Mouse (Mus musculus) MEL (cell line): ENCODE results near the gene Ccnb2. TPM values are rescaled to one million over a fixed set of nuclear protein-coding genes. Genes with fewer than 3 reads are reported as not detected.
"Not testable (repeated sequence)": the region's sequence is repeated elsewhere in the genome, so short reads cannot be mapped to it uniquely, and the experiment has no call there.

Experiments used
- DNase-seq: peaks from one replicate; pipeline ENCODE4 v3.0.0; 2011; ENCODE audit warnings: low read depth, low spot score
- H3K27ac ChIP-seq: 2 replicates; pipeline ENCODE4 v1.5.1; 2012; ENCODE audit warnings: low read depth, mild to moderate bottlenecking, control low read depth, low read length, moderate library complexity; ENCODE audit not compliant: control insufficient read depth
- H3K27me3 ChIP-seq, 2 experiments: fragments of 150-350 bp in 1 of 2; sonication (generic) in 1 of 2; 2 replicates each; pipeline ENCODE4 v1.6.1; 2012; ENCODE audit warnings: low read length in 2 of 2, mild to moderate bottlenecking in 2 of 2, improper control_type of control experiment in 1 of 2, moderate library complexity in 1 of 2; ENCODE audit not compliant: insufficient read depth in 2 of 2, control insufficient read depth in 1 of 2
- H3K36me3 ChIP-seq, 2 experiments: 2 replicates each; pipeline ENCODE4 v1.6.1; 2012 to 2014; ENCODE audit warnings: low read length in 2 of 2, improper control_type of control experiment in 1 of 2, inconsistent platforms in 1 of 2, mild to moderate bottlenecking in 1 of 2; ENCODE audit not compliant: insufficient read depth in 2 of 2, control insufficient read depth in 1 of 2
- H3K4me1 ChIP-seq, 2 experiments: fragments of 150-350 bp in 1 of 2; sonication (generic) in 1 of 2; 2 replicates each; pipeline ENCODE4 v1.6.1; 2012; ENCODE audit warnings: low read length in 2 of 2, improper control_type of control experiment in 1 of 2, mild to moderate bottlenecking in 1 of 2; ENCODE audit not compliant: insufficient read depth in 2 of 2, control insufficient read depth in 1 of 2
- H3K4me3 ChIP-seq, 2 experiments: fragments of 150-350 bp in 1 of 2; sonication (generic) in 1 of 2; 2 replicates each; pipeline ENCODE4 v1.5.1; 2012; ENCODE audit warnings: low read depth in 2 of 2, low read length in 2 of 2, mild to moderate bottlenecking in 2 of 2, moderate library complexity in 2 of 2, control low read depth in 1 of 2, improper control_type of control experiment in 1 of 2; ENCODE audit not compliant: control insufficient read depth in 1 of 2, insufficient read depth in 1 of 2
- H3K79me2 ChIP-seq: 2 replicates; pipeline ENCODE4 v1.6.1; 2012; ENCODE audit warnings: mild to moderate bottlenecking, low read length, moderate library complexity; ENCODE audit not compliant: control insufficient read depth, poor library complexity, insufficient read depth
- H3K9ac ChIP-seq: 2 replicates; pipeline ENCODE4 v1.6.1; 2012; ENCODE audit warnings: low read depth, mild to moderate bottlenecking, control low read depth, low read length, moderate library complexity; ENCODE audit not compliant: control insufficient read depth, poor library complexity, severe bottlenecking
- H3K9me3 ChIP-seq: fragments of 150-350 bp; sonication (generic); replicated peaks from 2 replicates; pipeline ENCODE4 v1.6.1; 2012; ENCODE audit warnings: mild to moderate bottlenecking, low read length, improper control_type of control experiment, moderate library complexity; ENCODE audit not compliant: insufficient read depth
- CHD2 ChIP-seq: IDR thresholded peaks from 2 replicates; pipeline ENCODE4 v1.6.1; 2011; ENCODE audit warnings: low read length, improper control_type of control experiment
- CTCF ChIP-seq, 3 experiments: IDR thresholded peaks in 2 of 3; conservative IDR thresholded peaks in 1 of 3; 2 replicates each; pipeline ENCODE4 v1.5.1; 2011 to 2012; ENCODE audit warnings: low read length in 3 of 3, low read depth in 2 of 3, mild to moderate bottlenecking in 2 of 3, improper control_type of control experiment in 1 of 3, inconsistent platforms in 1 of 3, mixed read lengths in 1 of 3, moderate library complexity in 1 of 3; ENCODE audit not compliant: control insufficient read depth in 1 of 3, insufficient read depth in 1 of 3, poor library complexity in 1 of 3, severe bottlenecking in 1 of 3
- E2F4 ChIP-seq: IDR thresholded peaks from 2 replicates; pipeline ENCODE4 v1.6.1; 2011; ENCODE audit warnings: low read depth, low read length, improper control_type of control experiment, borderline replicate concordance
- ELF1 ChIP-seq: IDR thresholded peaks from 2 replicates; pipeline ENCODE4 v1.6.1; 2014; ENCODE audit warnings: low read depth, mild to moderate bottlenecking, inconsistent platforms, low read length, improper control_type of control experiment, moderate library complexity
- EP300 ChIP-seq, 2 experiments: IDR thresholded peaks; 2 replicates each; pipeline ENCODE4 v1.6.1; 2011; ENCODE audit warnings: improper control_type of control experiment in 2 of 2, low read length in 2 of 2, low read depth in 1 of 2, mild to moderate bottlenecking in 1 of 2
- GABPA ChIP-seq: IDR thresholded peaks from 2 replicates; pipeline ENCODE4 v1.6.1; 2012; ENCODE audit warnings: low read depth, mild to moderate bottlenecking, inconsistent platforms, low read length, improper control_type of control experiment, moderate library complexity
- HCFC1 ChIP-seq: IDR thresholded peaks from 2 replicates; pipeline ENCODE4 v1.6.1; 2012; ENCODE audit warnings: low read depth, mild to moderate bottlenecking, inconsistent platforms, low read length, improper control_type of control experiment, moderate library complexity
- JUND ChIP-seq: IDR thresholded peaks from 2 replicates; pipeline ENCODE4 v1.6.1; 2011; ENCODE audit warnings: low read depth, mild to moderate bottlenecking, improper control_type of control experiment, low read length
- KAT2A ChIP-seq: conservative IDR thresholded peaks from 2 replicates; pipeline ENCODE4 v1.6.1; 2012; ENCODE audit warnings: low read depth, low read length, improper control_type of control experiment, inconsistent platforms
- MAZ ChIP-seq: IDR thresholded peaks from 2 replicates; pipeline ENCODE4 v1.6.1; 2012; ENCODE audit warnings: low read depth, mild to moderate bottlenecking, inconsistent platforms, low read length, improper control_type of control experiment
- MEF2A ChIP-seq: IDR thresholded peaks from 2 replicates; pipeline ENCODE4 v1.6.1; 2014; ENCODE audit warnings: low read depth, mild to moderate bottlenecking, inconsistent platforms, low read length, improper control_type of control experiment; ENCODE audit not compliant: poor library complexity, insufficient replicate concordance, severe bottlenecking; ENCODE audit errors: extremely low read depth
- MXI1 ChIP-seq: IDR thresholded peaks from 2 replicates; pipeline ENCODE4 v1.6.1; 2011; ENCODE audit warnings: mild to moderate bottlenecking, low read depth, low read length, improper control_type of control experiment
- NELFE ChIP-seq: IDR thresholded peaks from 2 replicates; pipeline ENCODE4 v1.6.1; 2011; ENCODE audit warnings: low read depth, low read length, improper control_type of control experiment
- NRF1 ChIP-seq: IDR thresholded peaks from 2 replicates; pipeline ENCODE4 v1.6.1; 2014; ENCODE audit warnings: low read depth, mild to moderate bottlenecking, inconsistent platforms, low read length, improper control_type of control experiment, moderate library complexity; ENCODE audit not compliant: poor library complexity, insufficient read depth, severe bottlenecking
- POLR2A ChIP-seq, 2 experiments: IDR thresholded peaks; 2 replicates each; pipeline ENCODE4 v1.6.1; 2011 to 2012; ENCODE audit warnings: low read length in 2 of 2, mild to moderate bottlenecking in 2 of 2, control low read depth in 1 of 2, improper control_type of control experiment in 1 of 2, low read depth in 1 of 2, moderate library complexity in 1 of 2; ENCODE audit not compliant: control insufficient read depth in 1 of 2, insufficient read depth in 1 of 2, poor library complexity in 1 of 2
- POLR2AphosphoS2 ChIP-seq: IDR thresholded peaks from 2 replicates; pipeline ENCODE4 v1.6.1; 2011; ENCODE audit warnings: low read length, improper control_type of control experiment
- POLR2AphosphoS5 ChIP-seq: IDR thresholded peaks from 2 replicates; pipeline ENCODE4 v1.6.1; 2012; ENCODE audit warnings: low read depth, borderline replicate concordance, mild to moderate bottlenecking, inconsistent platforms, low read length, moderate library complexity, mixed read lengths
- SIN3A ChIP-seq: IDR thresholded peaks from 2 replicates; pipeline ENCODE4 v1.6.1; 2012; ENCODE audit warnings: low read length, improper control_type of control experiment, inconsistent platforms
- SMC3 ChIP-seq: IDR thresholded peaks from 2 replicates; pipeline ENCODE4 v1.6.1; 2011; ENCODE audit warnings: low read depth, low read length, improper control_type of control experiment
- TCF12 ChIP-seq: IDR thresholded peaks from 2 replicates; pipeline ENCODE4 v1.6.1; 2014; ENCODE audit warnings: low read depth, mild to moderate bottlenecking, inconsistent platforms, low read length, improper control_type of control experiment, moderate library complexity
- UBTF ChIP-seq: IDR thresholded peaks from 2 replicates; pipeline ENCODE4 v1.6.1; 2012; ENCODE audit warnings: low read depth, mild to moderate bottlenecking, inconsistent platforms, low read length, improper control_type of control experiment, moderate library complexity, borderline replicate concordance; ENCODE audit not compliant: insufficient read depth
- ZKSCAN1 ChIP-seq: IDR thresholded peaks from 2 replicates; pipeline ENCODE4 v1.6.1; 2012; ENCODE audit warnings: low read depth, mild to moderate bottlenecking, inconsistent platforms, low read length, improper control_type of control experiment, moderate library complexity
- ZMIZ1 ChIP-seq: IDR thresholded peaks from 2 replicates; pipeline ENCODE4 v1.6.1; 2012; ENCODE audit warnings: low read depth, mild to moderate bottlenecking, inconsistent platforms, low read length, improper control_type of control experiment, moderate library complexity
- ZNF384 ChIP-seq: IDR thresholded peaks from 2 replicates; pipeline ENCODE4 v1.6.1; 2012; ENCODE audit warnings: low read depth, mild to moderate bottlenecking, inconsistent platforms, low read length, improper control_type of control experiment
- polyA plus RNA-seq, 2 experiments: library from polyadenylated mRNA; stranded (reverse) in 1 of 2; unstranded in 1 of 2; fragments of >175 nt in 1 of 2; fragments of >200 nt in 1 of 2; gene quantifications; 2 replicates each; pipeline versions ENCODE4 v1.2.1 to v1.2.4; 2012; ENCODE audit warnings: low replicate concordance in 2 of 2, low read depth in 1 of 2; ENCODE audit not compliant: insufficient read length in 2 of 2, insufficient read depth in 1 of 2, missing spikeins in 1 of 2
- total RNA-seq: library from RNA; depleted of rRNA; stranded (reverse); fragments of 300-350 nt; gene quantifications from 2 replicates; pipeline ENCODE4 v1.2.3, GENCODE M21; 2012; rRNA removed

The Ccnb2 gene
- total RNA-seq (86.5 and 103 TPM in 2 replicates), polyA plus RNA-seq (100 to 1,000 TPM in 1 of 2 experiments, 10 to 100 TPM in 1; 97.0 to 128 TPM)

DNA sequence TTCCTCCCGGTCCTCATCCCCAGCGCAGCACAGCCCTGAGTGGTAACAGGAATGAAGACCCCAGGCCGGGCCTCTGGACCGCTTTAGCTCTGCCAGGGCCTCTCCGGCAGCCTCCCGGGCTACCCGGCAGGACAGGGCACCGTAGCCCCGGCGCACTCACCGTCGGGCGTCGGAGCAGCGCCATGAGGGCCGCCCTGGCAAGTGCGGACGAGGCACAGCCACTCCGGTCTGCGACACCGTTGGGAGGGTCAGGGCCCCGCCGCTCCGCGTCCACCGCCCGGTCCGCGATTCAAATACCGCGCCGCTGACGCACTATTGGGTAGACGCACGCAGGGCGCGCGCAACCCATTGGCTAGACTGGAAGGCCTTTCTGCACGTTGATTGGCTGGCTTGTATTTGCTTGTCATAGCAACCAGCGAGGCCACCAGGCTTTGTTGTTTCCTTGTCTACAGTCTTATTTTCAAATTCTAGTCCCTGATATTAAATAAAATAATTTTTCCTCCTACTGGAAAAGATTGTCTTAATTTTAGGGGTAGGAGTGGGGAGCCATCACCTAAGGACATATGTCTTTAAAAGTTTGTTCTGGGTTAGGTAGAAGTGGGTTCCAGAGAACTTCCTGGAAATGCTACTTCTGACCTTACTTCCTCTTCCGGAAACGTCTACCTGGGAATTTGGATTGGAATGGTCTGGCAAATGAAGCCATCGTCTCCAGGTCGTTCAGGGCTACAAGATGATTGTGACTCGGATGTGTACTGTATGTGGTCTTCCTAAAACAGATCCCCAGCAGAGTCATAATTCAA, at the start of gene Ccnb2:
TSS of gene Ccnb2 (minus strand) at position 291 of the 800 bp plus-strand sequence.
- H3K4me3 ChIP-seq, result peak within 1 kb of the TSS; percentile 96 to 99
- peaks cover 17% of the 10 kb centered on the region for H3K79me2 ChIP-seq
- DNase-seq, result peak; percentile 96
- H3K9me3 ChIP-seq, result no peaks in the 10 kb centered on the region
- H3K36me3 ChIP-seq, result peaks cover 12 to 21% of the 10 kb centered on the region in 2 experiments
- H3K4me1 ChIP-seq, result peaks cover 0 to 5% of the 10 kb centered on the region in 2 experiments; a peak in 2 of 4 replicates
- H3K27me3 ChIP-seq, result no peaks in the 10 kb centered on the region
- H3K9ac ChIP-seq, result peak within 1 kb of the TSS; percentile 99
- TF ChIP-seq MEF2A (no peak), ZNF384 (no peak), E2F4 (peak; percentile 70; the same call in 1 of the 2 replicates), GABPA (no peak), MAZ (0 out of 2 replicates have a peak, but pooled peaks have one; percentile 48), POLR2AphosphoS5 (peak; percentile 93; the same call in 1 of the 2 replicates), NELFE (peak; percentile 67), SMC3 (no peak), UBTF (0 out of 2 replicates have a peak, but pooled peaks have one; percentile 43), TCF12 (peak; percentile 29; the same call in 1 of the 2 replicates), ZKSCAN1 (no peak), HCFC1 (peak; percentile 80), KAT2A (no peak), POLR2AphosphoS2 (peak; percentile 75), POLR2A (IDR thresholded peaks at IDR 0.05; ENCODE audit: control insufficient read depth in 1 of 2, insufficient read depth in 1 of 2, low read depth in 1 of 2, low read length in 2 of 2, poor library complexity in 1 of 2) (peak; percentile 86), CHD2 (0 out of 2 replicates have a peak, but pooled peaks have one; percentile 15), NRF1 (peak; percentile 54; the same call in 1 of the 2 replicates), CTCF (IDR thresholded peaks at IDR 0.05 in 2 of 3, conservative IDR thresholded peaks at IDR 0.05 in 1 of 3; ENCODE audit: control insufficient read depth in 1 of 3, insufficient read depth in 1 of 3, low read depth in 2 of 3, low read length in 3 of 3, poor library complexity in 1 of 3, severe bottlenecking in 1 of 3) (no peak), JUND (no peak), EP300 (IDR thresholded peaks at IDR 0.05; ENCODE audit: low read depth in 1 of 2, low read length in 2 of 2) (no peak), ELF1 (peak; percentile 80), MXI1 (peak; percentile 76; the same call in 1 of the 2 replicates), ZMIZ1 (0 out of 2 replicates have a peak, but pooled peaks have one; percentile 21), SIN3A (peak; percentile 81; the same call in 1 of the 2 replicates)
- H3K27ac ChIP-seq, result peak within 1 kb of the TSS; percentile 74

- not testable (repeated sequence) for H3K9me3 ChIP-seq, H3K9ac ChIP-seq, H3K4me1 ChIP-seq, H3K4me3 ChIP-seq, H3K27me3 ChIP-seq, DNase-seq, H3K27ac ChIP-seq, H3K79me2 ChIP-seq
- H3K36me3 ChIP-seq, result peaks cover 3 to 35% of the 10 kb centered on the region in 2 experiments; a peak in 3 of 4 replicates
These were observed 41.7 kb upstream of the Ccnb2 start for GRCm38 (mm10) chr9:70463091-70463490.
